Mouse (Mus musculus): ENCODE measurements at regions not wholly inside any gene's neighbourhood (a gene's known extent, or its start where the extent isn't known, plus 50 kb on each side); places are given as distances from the start of the nearest gene placed in this dataset.

- no peaks in the 10 kb centered on the region for H3K27me3 ChIP-seq (ENCODE audit: insufficient read depth, low read length)
Measured at GRCm38 (mm10) chr2:138703943-138704541, 447.7 kb downstream of the Btbd3 start.

GRCm38 (mm10) chr2:138708763-138709162, 452.4 kb downstream of the Btbd3 start:
- H3K36me3 ChIP-seq (ENCODE audit: insufficient read depth, low read length): no peaks in the 10 kb centered on the region
- no peak overlapping the region for H3K4me2 ChIP-seq (replicated peaks; ENCODE audit: low read depth, low read length)
- peak; percentile 27; the same call in 1 of the 2 replicates for ATAC-seq (ENCODE audit: low FRiP score, low TSS enrichment)
- peak overlapping the region; percentile 43; the same call in 1 of the 2 replicates for H3K27ac ChIP-seq (ENCODE audit: low read length)
- no peak overlapping the region for H3K4me3 ChIP-seq (ENCODE audit: low read length)
- H3K9ac ChIP-seq (replicated peaks; ENCODE audit: low read length): no peak overlapping the region
- H3K27me3 ChIP-seq (ENCODE audit: insufficient read depth, low read length): no peaks in the 10 kb centered on the region
- H3K9me3 ChIP-seq (ENCODE audit: low read length): no peaks in the 10 kb centered on the region
- 0 out of 2 replicates have a peak, but pooled peaks cover 2% of the 10 kb centered on the region for H3K4me1 ChIP-seq (ENCODE audit: insufficient read depth, low read length)
- 13% methylated on average over 2 of the region's 2 CpGs for WGBS

More at GRCm38 (mm10) chr2:138703943-138704541, 447.7 kb downstream of the Btbd3 start:
- Histone ChIP-seq H3K4me3 (ENCODE audit: low read length) (no peak overlapping the region), H3K9me3 (ENCODE audit: low read length) (no peaks in the 10 kb centered on the region), H3K27ac (ENCODE audit: low read length) (no peak overlapping the region), H3K36me3 (ENCODE audit: insufficient read depth, low read length) (no peaks in the 10 kb centered on the region), H3K4me1 (ENCODE audit: insufficient read depth, low read length) (0 out of 2 replicates have a peak, but pooled peaks cover 2% of the 10 kb centered on the region), H3K9ac (replicated peaks; ENCODE audit: low read length) (no peak overlapping the region), H3K4me2 (replicated peaks; ENCODE audit: low read depth, low read length) (no peak overlapping the region)
- ATAC-seq (ENCODE audit: low FRiP score, low TSS enrichment): no peak
- WGBS: 85% methylated on average over 4 of the region's 4 CpGs

- Histone ChIP-seq H3K27me3 (ENCODE audit: insufficient read depth, low read length) (no peaks in the 10 kb centered on the region), H3K4me1 (ENCODE audit: insufficient read depth, low read length) (no peaks in the 10 kb centered on the region), H3K36me3 (ENCODE audit: insufficient read depth, low read length) (no peaks in the 10 kb centered on the region), H3K9ac (replicated peaks; ENCODE audit: low read length) (no peak overlapping the region), H3K4me2 (replicated peaks; ENCODE audit: low read depth, low read length) (no peak overlapping the region), H3K4me3 (ENCODE audit: low read length) (no peak overlapping the region), H3K27ac (ENCODE audit: low read length) (no peak overlapping the region), H3K9me3 (ENCODE audit: low read length) (no peaks in the 10 kb centered on the region)
- 49% methylated on average over 2 of the region's 2 CpGs for WGBS
- no peak for ATAC-seq (ENCODE audit: low FRiP score, low TSS enrichment)
Measured at GRCm38 (mm10) chr2:138733846-138734245, 477.5 kb downstream of the Btbd3 start.

- H3K4me2 ChIP-seq (replicated peaks; ENCODE audit: low read depth, low read length): no peak overlapping the region
- H3K4me3 ChIP-seq (ENCODE audit: low read length): no peak overlapping the region
- no peaks in the 10 kb centered on the region for H3K36me3 ChIP-seq (ENCODE audit: insufficient read depth, low read length)
- no peaks in the 10 kb centered on the region for H3K9me3 ChIP-seq (ENCODE audit: low read length)
- H3K9ac ChIP-seq (replicated peaks; ENCODE audit: low read length): no peak overlapping the region
- 78% methylated on average over 4 of the region's 4 CpGs for WGBS
- ATAC-seq (ENCODE audit: low FRiP score, low TSS enrichment): no peak
- H3K27me3 ChIP-seq (ENCODE audit: insufficient read depth, low read length): no peaks in the 10 kb centered on the region
- H3K4me1 ChIP-seq (ENCODE audit: insufficient read depth, low read length): no peaks in the 10 kb centered on the region
- no peak overlapping the region for H3K27ac ChIP-seq (ENCODE audit: low read length)
Measured at GRCm38 (mm10) chr2:138744806-138745205, 488.4 kb downstream of the Btbd3 start.

GRCm38 (mm10) chr2:138760439-138760963, 504.1 kb downstream of the Btbd3 start:
- Histone ChIP-seq H3K27ac (ENCODE audit: low read length) (no peak overlapping the region), H3K4me3 (ENCODE audit: low read length) (no peak overlapping the region), H3K4me2 (replicated peaks; ENCODE audit: low read depth, low read length) (no peak overlapping the region), H3K36me3 (ENCODE audit: insufficient read depth, low read length) (no peaks in the 10 kb centered on the region), H3K9ac (replicated peaks; ENCODE audit: low read length) (no peak overlapping the region), H3K4me1 (ENCODE audit: insufficient read depth, low read length) (no peaks in the 10 kb centered on the region), H3K27me3 (ENCODE audit: insufficient read depth, low read length) (no peaks in the 10 kb centered on the region), H3K9me3 (ENCODE audit: low read length) (no peaks in the 10 kb centered on the region)
- WGBS: 68% methylated on average over 3 of the region's 3 CpGs
- peak; percentile 86 for ATAC-seq (ENCODE audit: low FRiP score, low TSS enrichment)

GRCm38 (mm10) chr2:138761400-138761799, 505.0 kb downstream of the Btbd3 start:
- no peak overlapping the region for H3K9ac ChIP-seq (replicated peaks; ENCODE audit: low read length)
- 89% methylated on average over 1 of the region's 1 CpGs for WGBS
- ATAC-seq (ENCODE audit: low FRiP score, low TSS enrichment): no peak

GRCm38 (mm10) chr2:138766275-138766842, 510.0 kb downstream of the Btbd3 start:
- no peaks in the 10 kb centered on the region for H3K9me3 ChIP-seq (ENCODE audit: low read length)
- WGBS: 83% methylated on average over 9 of the region's 9 CpGs
- no peak overlapping the region for H3K4me3 ChIP-seq (ENCODE audit: low read length)
- H3K27ac ChIP-seq (ENCODE audit: low read length): no peak overlapping the region
- H3K27me3 ChIP-seq (ENCODE audit: insufficient read depth, low read length): no peaks in the 10 kb centered on the region
- no peak overlapping the region for H3K4me2 ChIP-seq (replicated peaks; ENCODE audit: low read depth, low read length)
- no peak for ATAC-seq (ENCODE audit: low FRiP score, low TSS enrichment)
- no peak overlapping the region for H3K9ac ChIP-seq (replicated peaks; ENCODE audit: low read length)
- H3K36me3 ChIP-seq (ENCODE audit: insufficient read depth, low read length): no peaks in the 10 kb centered on the region
- H3K4me1 ChIP-seq (ENCODE audit: insufficient read depth, low read length): no peaks in the 10 kb centered on the region

More at GRCm38 (mm10) chr2:138761400-138761799, 505.0 kb downstream of the Btbd3 start:
- H3K36me3 ChIP-seq (ENCODE audit: insufficient read depth, low read length): no peaks in the 10 kb centered on the region
- H3K4me3 ChIP-seq (ENCODE audit: low read length): no peak overlapping the region
- no peaks in the 10 kb centered on the region for H3K27me3 ChIP-seq (ENCODE audit: insufficient read depth, low read length)
- no peak overlapping the region for H3K27ac ChIP-seq (ENCODE audit: low read length)
- no peaks in the 10 kb centered on the region for H3K9me3 ChIP-seq (ENCODE audit: low read length)
- H3K4me1 ChIP-seq (ENCODE audit: insufficient read depth, low read length): no peaks in the 10 kb centered on the region
- no peak overlapping the region for H3K4me2 ChIP-seq (replicated peaks; ENCODE audit: low read depth, low read length)

- WGBS: 90% methylated on average over 3 of the region's 3 CpGs
- Histone ChIP-seq H3K9ac (replicated peaks; ENCODE audit: low read length) (no peak overlapping the region), H3K36me3 (ENCODE audit: insufficient read depth, low read length) (no peaks in the 10 kb centered on the region), H3K27ac (ENCODE audit: low read length) (no peak overlapping the region), H3K4me3 (ENCODE audit: low read length) (no peak overlapping the region), H3K27me3 (ENCODE audit: insufficient read depth, low read length) (no peaks in the 10 kb centered on the region), H3K4me2 (replicated peaks; ENCODE audit: low read depth, low read length) (no peak overlapping the region), H3K9me3 (ENCODE audit: low read length) (no peaks in the 10 kb centered on the region), H3K4me1 (ENCODE audit: insufficient read depth, low read length) (no peaks in the 10 kb centered on the region)
- ATAC-seq (ENCODE audit: low FRiP score, low TSS enrichment): no peak
Measured at GRCm38 (mm10) chr2:138783781-138784180, 527.4 kb downstream of the Btbd3 start.

GRCm38 (mm10) chr2:138792711-138793450, 536.5 kb downstream of the Btbd3 start:
- WGBS: 73% methylated on average over 6 of the region's 6 CpGs
- H3K4me1 ChIP-seq (ENCODE audit: insufficient read depth, low read length): no peaks in the 10 kb centered on the region
- H3K27ac ChIP-seq (ENCODE audit: low read length): no peak overlapping the region
- H3K4me3 ChIP-seq (ENCODE audit: low read length): no peak overlapping the region
- no peaks in the 10 kb centered on the region for H3K36me3 ChIP-seq (ENCODE audit: insufficient read depth, low read length)
- no peak overlapping the region for H3K4me2 ChIP-seq (replicated peaks; ENCODE audit: low read depth, low read length)
- ATAC-seq (ENCODE audit: low FRiP score, low TSS enrichment): no peak
- H3K27me3 ChIP-seq (ENCODE audit: insufficient read depth, low read length): no peaks in the 10 kb centered on the region
- no peaks in the 10 kb centered on the region for H3K9me3 ChIP-seq (ENCODE audit: low read length)
- no peak overlapping the region for H3K9ac ChIP-seq (replicated peaks; ENCODE audit: low read length)

GRCm38 (mm10) chr2:138806196-138806595, 549.8 kb downstream of the Btbd3 start:
- H3K4me1 ChIP-seq (ENCODE audit: insufficient read depth, low read length): no peaks in the 10 kb centered on the region
- no peak for ATAC-seq (ENCODE audit: low FRiP score, low TSS enrichment)
- no peaks in the 10 kb centered on the region for H3K36me3 ChIP-seq (ENCODE audit: insufficient read depth, low read length)
- no peak overlapping the region for H3K9ac ChIP-seq (replicated peaks; ENCODE audit: low read length)
- no peak overlapping the region for H3K27ac ChIP-seq (ENCODE audit: low read length)
- H3K4me3 ChIP-seq (ENCODE audit: low read length): no peak overlapping the region
- no peaks in the 10 kb centered on the region for H3K27me3 ChIP-seq (ENCODE audit: insufficient read depth, low read length)
- no peak overlapping the region for H3K4me2 ChIP-seq (replicated peaks; ENCODE audit: low read depth, low read length)
- WGBS: 82% methylated on average over 3 of the region's 3 CpGs
- H3K9me3 ChIP-seq (ENCODE audit: low read length): no peaks in the 10 kb centered on the region

All from kidney, embryonic 16.5 days (tissue).